Mouse (Mus musculus): ENCODE data around the gene Olfr1019. TPM values are rescaled to one million over a fixed set of nuclear protein-coding genes. Genes with fewer than 3 reads are reported as not detected.

The Olfr1019 gene
- not detected in 2 replicates for total RNA-seq (2021)
- long read RNA-seq, experiment 1, result 0 reads
- long read RNA-seq, experiment 2, result 0 reads

DNA sequence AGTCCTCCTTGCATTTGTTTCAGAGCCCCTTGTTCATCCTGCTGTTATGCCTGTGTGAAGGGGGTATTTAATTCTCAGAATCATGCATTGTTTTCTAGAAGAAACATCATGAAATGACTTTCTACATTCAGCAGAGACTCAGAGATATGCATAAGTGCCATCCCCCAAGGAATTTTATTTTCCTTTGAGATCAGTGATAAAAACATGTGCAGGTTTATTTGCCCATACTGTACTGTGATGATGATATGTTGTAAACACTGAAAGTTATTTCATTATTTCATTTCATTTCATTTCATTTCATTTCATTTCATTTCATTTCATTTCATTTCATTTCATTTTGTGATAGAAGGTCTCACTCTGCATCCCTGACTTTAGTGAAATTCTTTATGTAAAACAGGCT is at the start of gene Olfr1019:
TSS of gene Olfr1019 (minus strand) at position 101 of the 400 bp plus-strand sequence.
- DNase-seq, result no peak

DNA sequence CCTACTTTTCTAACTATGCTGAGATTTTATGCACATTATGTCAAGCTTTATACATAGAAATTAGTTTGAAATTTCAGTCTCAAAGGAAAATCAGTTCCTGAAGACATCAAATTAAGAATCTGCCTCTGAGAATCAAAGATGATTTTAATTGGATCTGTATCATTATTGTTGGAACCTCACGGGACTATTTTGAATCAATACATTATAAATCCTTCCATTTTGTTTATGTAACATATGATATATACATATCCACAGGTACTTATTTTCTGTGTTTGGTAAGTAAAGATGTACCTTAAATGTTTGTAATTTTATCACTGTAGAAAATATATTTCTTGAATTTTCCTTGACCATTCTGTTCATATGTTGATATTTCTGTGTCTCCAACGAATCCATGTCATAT is 40.1 kb upstream of the Olfr1019 start, which contains the start of gene Olfr1023:
TSS of gene Olfr1023 (plus strand) at position 301 of the 400 bp plus-strand sequence.
- no peak for DNase-seq

DNA sequence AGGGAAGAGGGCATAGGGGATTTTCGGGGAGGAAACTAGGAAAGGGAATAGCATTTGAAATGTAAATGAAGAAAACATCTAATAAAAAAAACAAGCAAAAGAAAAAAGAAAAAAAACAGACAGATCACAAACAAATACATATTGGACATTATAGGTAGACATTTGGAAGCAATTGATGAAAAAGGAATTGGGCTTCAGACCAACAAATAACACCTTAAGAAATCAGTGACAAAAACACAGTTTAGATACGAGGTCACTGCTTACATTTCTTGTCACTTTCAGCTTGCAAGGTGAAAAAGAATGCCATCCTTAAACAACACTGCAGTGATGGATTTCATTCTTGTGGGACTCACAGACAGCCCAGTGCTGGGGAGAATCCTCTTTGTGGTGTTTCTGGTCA is 23.0 kb upstream of the Olfr1019 start, which contains the start of gene Olfr1022:
TSS of gene Olfr1022 (plus strand) at position 301 of the 400 bp plus-strand sequence.
- no peak for DNase-seq

DNA sequence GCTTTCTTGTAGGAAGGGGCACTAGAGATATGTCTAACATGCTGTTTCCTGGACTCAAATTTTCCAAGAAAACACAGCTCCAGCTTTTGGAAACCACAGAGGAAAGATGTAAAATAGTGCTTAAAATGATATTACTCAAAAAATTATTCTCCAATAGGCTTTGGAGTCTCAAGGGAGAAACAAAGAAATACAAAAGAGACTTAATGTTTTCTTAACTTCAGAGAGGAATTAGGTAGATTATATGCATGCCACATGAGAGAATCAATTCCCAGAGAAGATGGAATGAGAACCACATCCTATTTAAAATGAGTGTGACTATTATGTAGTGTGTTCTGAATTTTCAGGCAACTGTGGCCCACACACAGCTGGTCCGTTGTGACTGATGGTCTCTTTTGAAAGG is 1.4 kb upstream of the Olfr1019 start, which contains the start of gene Olfr1020:
TSS of gene Olfr1020 (plus strand) at position 301 of the 400 bp plus-strand sequence.
- no peak for DNase-seq

DNA sequence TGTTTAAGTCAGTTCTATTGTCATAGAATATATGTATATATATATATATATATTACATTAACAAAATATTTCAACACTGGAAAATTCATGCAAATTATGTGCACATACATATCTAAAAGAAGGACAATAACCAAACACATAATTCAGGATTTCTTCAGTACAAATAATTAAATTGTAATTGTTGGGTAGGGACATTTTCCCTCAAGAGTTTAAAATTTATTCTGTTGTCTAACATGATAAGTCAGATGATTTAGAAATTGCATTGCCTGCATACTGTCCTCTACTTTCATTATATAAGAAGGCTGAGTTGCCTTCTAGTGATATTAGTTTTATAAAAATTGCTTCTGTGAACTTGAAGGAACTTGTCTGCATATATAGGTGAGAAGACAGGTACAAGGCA is 27.1 kb downstream of the Olfr1019 start, which contains the start of gene Olfr1018:
TSS of gene Olfr1018 (plus strand) at position 301 of the 400 bp plus-strand sequence.
- DNase-seq, result no peak

DNA sequence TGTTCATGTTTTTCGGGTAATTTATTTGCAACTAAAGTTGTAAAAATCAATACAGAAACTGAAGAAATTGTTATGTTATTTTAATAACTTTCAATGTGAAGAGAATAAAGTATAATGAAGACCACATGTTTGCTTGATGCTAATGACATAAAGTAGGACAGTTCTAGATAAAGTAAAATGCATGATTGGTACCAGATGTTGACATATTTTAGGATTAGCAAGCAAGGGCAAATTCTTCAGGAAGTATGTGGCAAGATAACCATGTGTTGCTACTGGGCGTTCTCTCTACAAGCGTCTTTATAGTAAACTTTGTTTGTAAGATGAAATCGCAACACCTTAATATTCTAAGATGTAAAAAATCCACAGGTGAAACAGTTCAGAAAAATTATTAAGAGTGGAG is 40.8 kb downstream of the Olfr1019 start:
- no peak for DNase-seq

DNA sequence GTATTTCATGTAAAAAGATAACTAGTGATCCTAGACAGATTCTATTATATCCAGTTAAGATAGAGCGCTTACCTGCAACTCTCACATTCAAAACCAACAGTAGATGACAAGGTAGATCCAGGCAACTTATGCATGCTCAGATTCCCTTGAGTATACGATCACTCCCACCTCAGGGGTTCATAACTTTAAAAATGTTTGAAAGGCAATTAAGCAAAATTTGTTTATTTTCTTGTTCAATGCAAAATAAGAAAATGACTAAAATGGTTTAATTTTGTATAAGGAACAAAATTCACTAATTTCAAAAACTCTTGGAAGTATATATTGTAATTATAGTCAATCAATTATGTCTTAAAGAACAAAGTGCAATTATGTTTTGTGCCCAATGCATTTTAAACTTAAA is 42.8 kb downstream of the Olfr1019 start, which contains the start of gene Olfr1016:
TSS of gene Olfr1016 (minus strand) at position 101 of the 400 bp plus-strand sequence.
- no peak for DNase-seq

DNA sequence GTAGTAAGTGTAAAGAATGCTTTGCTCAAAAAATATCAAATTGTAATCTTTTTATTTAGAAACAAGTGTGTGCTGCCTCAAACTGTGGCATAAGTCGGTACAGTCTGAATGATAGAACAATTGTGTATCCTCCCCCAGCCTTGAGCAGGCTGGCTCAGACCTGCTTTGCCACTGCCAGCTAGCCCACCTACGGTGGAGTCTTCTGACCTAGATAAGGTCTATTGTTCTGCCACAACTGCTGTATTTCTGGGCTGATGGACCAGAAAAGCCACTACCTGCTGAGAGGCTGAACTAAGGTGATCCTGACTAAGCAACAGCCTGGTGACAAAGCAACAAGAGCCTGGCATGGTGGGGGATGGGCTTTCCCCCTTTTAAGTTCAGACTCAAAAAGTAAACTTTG is 53.0 kb downstream of the Olfr1019 start:
- DNase-seq, result no peak

Other genes starting within 250 kb of the Olfr1019 start
- not detected in 2 replicates for gene Olfr1000, start 233.6 kb downstream of the Olfr1019 start, total RNA-seq (2021)
- gene Olfr1002, start 194.8 kb downstream of the Olfr1019 start, total RNA-seq (2021), result not detected in 2 replicates
- gene Olfr154, start 181.0 kb downstream of the Olfr1019 start, total RNA-seq (2021), result not detected in 2 replicates
- not detected in 2 replicates for gene Olfr1006, start 166.7 kb downstream of the Olfr1019 start, total RNA-seq (2021)
- not detected in 2 replicates for gene Olfr1008, start 156.1 kb downstream of the Olfr1019 start, total RNA-seq (2021)
- 0.22 TPM in 1 of 2 replicates, not detected in the other for gene Olfr1009, start 130.1 kb downstream of the Olfr1019 start, total RNA-seq (2021)
- not detected in 2 replicates for gene Olfr1012, start 82.7 kb downstream of the Olfr1019 start, total RNA-seq (2021)
- 0.11 TPM in 1 of 2 replicates, not detected in the other for gene Olfr1013, start 78.4 kb downstream of the Olfr1019 start, total RNA-seq (2021)
- not detected in 2 replicates for gene Olfr1014, start 72.8 kb downstream of the Olfr1019 start, total RNA-seq (2021)
- gene Olfr1015, start 63.5 kb downstream of the Olfr1019 start, total RNA-seq (2021), result not detected in 2 replicates
- not detected in 2 replicates for gene Olfr1016, start 42.9 kb downstream of the Olfr1019 start, total RNA-seq (2021)
- not detected in 2 replicates for gene Olfr1018, start 27.0 kb downstream of the Olfr1019 start, total RNA-seq (2021)
- not detected in 2 replicates for gene Olfr1020, start 1.5 kb upstream of the Olfr1019 start, total RNA-seq (2021)
- not detected in 2 replicates for gene Olfr1022, start 23.1 kb upstream of the Olfr1019 start, total RNA-seq (2021)
- not detected in 2 replicates for gene Olfr1023, start 40.2 kb upstream of the Olfr1019 start, total RNA-seq (2021)
- gene Olfr1024, start 59.6 kb upstream of the Olfr1019 start, total RNA-seq (2021), result not detected in 2 replicates
- not detected in 2 replicates for gene Olfr1025-ps1, start 69.7 kb upstream of the Olfr1019 start, total RNA-seq (2021)
- gene Olfr1026, start 76.1 kb upstream of the Olfr1019 start, total RNA-seq (2021), result not detected in 2 replicates
- not detected in 2 replicates for gene Olfr1028, start 105.0 kb upstream of the Olfr1019 start, total RNA-seq (2021)
- not detected in 2 replicates for gene Olfr1029, start 128.4 kb upstream of the Olfr1019 start, total RNA-seq (2021)
- not detected in 2 replicates for gene Olfr1030, start 133.8 kb upstream of the Olfr1019 start, total RNA-seq (2021)
- not detected in 2 replicates for gene Olfr1031, start 144.8 kb upstream of the Olfr1019 start, total RNA-seq (2021)
- gene Olfr1032, start 160.1 kb upstream of the Olfr1019 start, total RNA-seq (2021), result not detected in 2 replicates
- gene Olfr1033, start 175.2 kb upstream of the Olfr1019 start, total RNA-seq (2021), result 3.3 and 6.6 TPM in 2 replicates
- 0.11 and 0.33 TPM in 2 replicates for gene Olfr1034, start 200.4 kb upstream of the Olfr1019 start, total RNA-seq (2021)
- gene Olfr1036, start 228.5 kb upstream of the Olfr1019 start, total RNA-seq (2021), result not detected in 2 replicates
- gene Olfr1037, start 241.9 kb upstream of the Olfr1019 start, total RNA-seq (2021), result not detected in 2 replicates

Data from adrenal gland, postnatal 14 days (tissue).